Mouse (Mus musculus) limb, embryonic 12.5 days (tissue): ENCODE measurements around the gene Pcsk6. TPM values are rescaled to one million over a fixed set of nuclear protein-coding genes. Genes with fewer than 3 reads are reported as not detected.
"Not testable (repeated sequence)": the region's sequence is repeated elsewhere in the genome, so short reads cannot be mapped to it uniquely, and the experiment has no call there.

ENCODE experiments used
- ATAC-seq: fragments of 200-750 bp; cut with Nextera tagmentation; 2 replicates; pipeline ENCODE4 v1.8.0; 2017; ENCODE audit warnings: low read depth, moderate TSS enrichment; ENCODE audit not compliant: insufficient number of reproducible peaks, insufficient read depth, low FRiP score, low TSS enrichment
- H3K27ac ChIP-seq: fragments of 300-500 bp; sonication (generic); 2 replicates; pipeline ENCODE4 v1.5.1; 2016; ENCODE audit warnings: mild to moderate bottlenecking, moderate library complexity
- H3K27me3 ChIP-seq: fragments of 300-500 bp; sonication (generic); 2 replicates; pipeline ENCODE4 v1.6.1; 2016; ENCODE audit warnings: mild to moderate bottlenecking, moderate library complexity
- H3K36me3 ChIP-seq: fragments of 300-500 bp; sonication (generic); 2 replicates; pipeline ENCODE4 v1.6.1; 2016; ENCODE audit warnings: mild to moderate bottlenecking, moderate library complexity
- H3K4me1 ChIP-seq: fragments of 300-500 bp; sonication (generic); replicated peaks from 2 replicates; pipeline ENCODE4 v1.6.1; 2016
- H3K4me2 ChIP-seq: fragments of 300-500 bp; sonication (generic); 2 replicates; pipeline ENCODE4 v1.6.1; 2016; ENCODE audit warnings: mild to moderate bottlenecking, moderate library complexity
- H3K4me3 ChIP-seq: fragments of 300-500 bp; sonication (generic); replicated peaks from 2 replicates; pipeline ENCODE4 v1.5.1; 2016; ENCODE audit warnings: mild to moderate bottlenecking
- H3K9ac ChIP-seq: fragments of 300-500 bp; sonication (generic); replicated peaks from 2 replicates; pipeline ENCODE4 v1.6.1; 2016; ENCODE audit warnings: mild to moderate bottlenecking, moderate library complexity
- H3K9me3 ChIP-seq: fragments of 300-500 bp; sonication (generic); 2 replicates; pipeline ENCODE4 v1.6.1; 2016; ENCODE audit warnings: mild to moderate bottlenecking, moderate library complexity
- WGBS: fragments of 180-500 bp; shearing (Covaris S2); methylation state at CpG from one replicate; pipeline ENCODE4 v1.1.7; 2016; 5-methylcytosine and 5-hydroxymethylcytosine counted together
- polyA plus RNA-seq: library from polyadenylated mRNA; unstranded; fragments of >200 nt; fragmentation: Nextera tagmentation; extraction: Ambion mirVana; gene quantifications from 2 replicates; pipeline ENCODE4 v1.2.1, GENCODE M21; 2016

The Pcsk6 gene
- polyA plus RNA-seq, 1 experiment from 2014 or later = 6.1 TPM

GRCm38 (mm10) chr7:65909343-65910127 lies 48.0 kb downstream of the Pcsk6 start:
- ATAC-seq = no peak
- H3K27me3 ChIP-seq = no peaks in the 10 kb centered on the region
- H3K27ac ChIP-seq = no peak overlapping the region
- no peaks in the 10 kb centered on the region for H3K36me3 ChIP-seq
- no peaks in the 10 kb centered on the region for H3K9me3 ChIP-seq
- no peak overlapping the region for H3K4me2 ChIP-seq
- peaks cover 13% of the 10 kb centered on the region for H3K4me1 ChIP-seq
- no peak overlapping the region for H3K4me3 ChIP-seq
- WGBS = 87% methylated on average over 12 of the region's 12 CpGs
- H3K9ac ChIP-seq = no peak overlapping the region

GRCm38 (mm10) chr7:65913088-65913610 lies 51.6 kb downstream of the Pcsk6 start:
- no peak overlapping the region for H3K4me2 ChIP-seq
- no peaks in the 10 kb centered on the region for H3K27me3 ChIP-seq
- WGBS = 46% methylated on average over 3 of the region's 3 CpGs
- H3K27ac ChIP-seq = peak overlapping the region; percentile 5; the same call in 1 of the 2 replicates
- H3K4me1 ChIP-seq = peaks cover 33% of the 10 kb centered on the region
- no peak overlapping the region for H3K4me3 ChIP-seq
- no peak overlapping the region for H3K9ac ChIP-seq
- H3K9me3 ChIP-seq = no peaks in the 10 kb centered on the region
- no peaks in the 10 kb centered on the region for H3K36me3 ChIP-seq
- no peak for ATAC-seq

DNA sequence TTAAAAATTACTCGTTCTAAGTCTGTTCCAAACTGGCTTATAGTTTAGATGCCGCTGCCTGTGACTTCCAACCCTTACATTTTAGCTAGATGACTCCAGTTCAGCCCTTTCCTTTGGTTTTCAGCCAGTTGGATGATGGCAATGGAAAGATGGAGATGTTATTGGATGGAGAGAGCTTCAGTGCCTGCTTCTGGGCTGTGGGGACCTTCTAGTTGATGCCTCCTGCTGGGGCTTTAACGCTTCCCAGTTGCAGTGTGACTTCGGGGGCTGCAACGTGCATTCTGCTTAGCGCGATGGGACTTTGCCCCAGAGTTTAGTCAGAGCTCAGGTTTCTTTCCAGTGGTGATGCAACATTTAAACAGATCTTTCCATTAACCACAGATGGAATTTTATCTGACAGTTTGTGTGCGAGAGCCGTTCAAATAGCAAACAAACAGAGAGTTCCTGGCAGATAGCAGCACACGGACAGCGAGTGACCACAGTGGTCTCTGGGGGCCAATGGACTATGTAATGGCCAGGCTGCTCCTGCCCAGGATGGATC lies 53.3 kb downstream of the Pcsk6 start:
- H3K9ac ChIP-seq = no peak overlapping the region
- WGBS = 64% methylated on average over 11 of the region's 11 CpGs
- H3K9me3 ChIP-seq = no peaks in the 10 kb centered on the region
- peaks cover 35% of the 10 kb centered on the region for H3K4me1 ChIP-seq
- H3K36me3 ChIP-seq = no peaks in the 10 kb centered on the region
- no peak overlapping the region for H3K27ac ChIP-seq
- H3K4me2 ChIP-seq = no peak overlapping the region
- no peak for ATAC-seq
- H3K27me3 ChIP-seq = no peaks in the 10 kb centered on the region
- H3K4me3 ChIP-seq = no peak overlapping the region

DNA sequence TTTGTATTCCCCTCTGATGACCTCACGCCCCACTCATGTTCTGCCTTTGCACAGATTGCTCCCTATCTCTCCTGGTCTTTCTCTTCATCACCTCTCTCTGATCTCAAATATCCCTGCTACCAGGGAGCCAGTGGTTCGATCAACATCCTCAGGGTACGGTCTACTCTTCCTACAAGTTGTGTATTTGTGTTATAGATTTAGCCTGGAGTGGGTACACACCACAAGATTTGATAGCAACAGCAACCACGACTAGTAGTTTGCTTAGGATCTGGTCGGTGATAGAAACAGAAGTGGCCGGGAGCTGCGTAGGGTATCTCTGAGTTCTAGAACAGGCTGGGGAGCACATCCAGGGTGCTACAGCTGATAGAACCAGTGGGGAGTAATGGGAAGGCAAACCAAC lies 54.3 kb downstream of the Pcsk6 start:
- no peaks in the 10 kb centered on the region; the same call in 1 of the 2 replicates for H3K27me3 ChIP-seq
- H3K27ac ChIP-seq = no peak overlapping the region
- no peaks in the 10 kb centered on the region for H3K36me3 ChIP-seq
- peaks cover 37% of the 10 kb centered on the region for H3K4me1 ChIP-seq
- ATAC-seq = no peak
- no peak overlapping the region for H3K4me3 ChIP-seq
- no peaks in the 10 kb centered on the region for H3K9me3 ChIP-seq
- 88% methylated on average over 7 of the region's 7 CpGs for WGBS
- no peak overlapping the region for H3K9ac ChIP-seq
- H3K4me2 ChIP-seq = no peak overlapping the region

DNA sequence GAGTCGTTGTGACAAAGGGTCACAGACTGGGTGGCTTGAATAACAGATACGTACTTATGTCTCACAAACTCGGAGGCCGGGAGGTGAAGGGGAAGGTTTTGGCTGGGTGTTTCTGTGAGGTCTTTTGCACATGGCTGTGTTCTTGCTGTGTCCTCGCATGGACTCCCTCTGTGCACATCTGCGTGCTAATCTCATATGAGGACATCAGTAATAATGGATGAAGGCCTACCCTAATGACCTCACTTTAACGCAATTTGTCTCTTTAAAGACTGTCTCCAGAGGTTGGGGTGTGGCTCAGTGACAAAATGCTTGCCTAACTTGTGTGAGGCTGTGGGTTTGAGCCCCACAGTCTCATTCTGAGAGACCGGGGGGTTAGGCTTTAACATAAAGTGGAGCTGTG lies 55.0 kb downstream of the Pcsk6 start:
- Histone ChIP-seq H3K4me2 (no peak overlapping the region), H3K9me3 (no peaks in the 10 kb centered on the region), H3K27ac (no peak overlapping the region), H3K4me1 (peaks cover 37% of the 10 kb centered on the region), H3K36me3 (no peaks in the 10 kb centered on the region), H3K4me3 (no peak overlapping the region), H3K27me3 (no peaks in the 10 kb centered on the region; the same call in 1 of the 2 replicates), H3K9ac (no peak overlapping the region)
- ATAC-seq = no peak
- WGBS = 64% methylated on average over 8 of the region's 8 CpGs

DNA sequence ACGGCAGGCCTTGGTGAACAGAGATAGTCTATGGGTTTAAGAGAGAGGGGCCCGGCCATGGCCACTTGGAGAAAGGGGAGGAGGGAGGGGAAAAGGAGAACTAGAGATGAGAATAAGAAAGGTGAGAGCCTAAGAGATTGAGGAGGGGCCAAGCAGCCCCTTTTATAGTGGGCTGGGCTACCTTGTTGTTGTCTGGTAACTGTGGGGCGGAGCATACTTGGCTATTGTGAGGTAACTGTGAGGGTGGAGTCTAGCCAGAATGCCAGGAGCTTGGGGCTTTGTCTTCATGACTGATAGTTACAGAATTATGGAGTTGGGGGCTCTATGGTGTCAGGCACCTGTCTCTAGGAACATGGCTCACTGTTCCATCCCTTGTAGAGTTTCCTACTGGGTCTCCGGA lies 56.9 kb downstream of the Pcsk6 start:
- Histone ChIP-seq H3K4me1 (peaks cover 34% of the 10 kb centered on the region), H3K36me3 (no peaks in the 10 kb centered on the region), H3K9ac (no peak overlapping the region), H3K27ac (no peak overlapping the region), H3K27me3 (no peaks in the 10 kb centered on the region; the same call in 1 of the 2 replicates), H3K4me2 (no peak overlapping the region), H3K4me3 (no peak overlapping the region), H3K9me3 (peaks cover 10% of the 10 kb centered on the region)
- ATAC-seq = no peak
- 93% methylated on average over 4 of the region's 4 CpGs for WGBS

DNA sequence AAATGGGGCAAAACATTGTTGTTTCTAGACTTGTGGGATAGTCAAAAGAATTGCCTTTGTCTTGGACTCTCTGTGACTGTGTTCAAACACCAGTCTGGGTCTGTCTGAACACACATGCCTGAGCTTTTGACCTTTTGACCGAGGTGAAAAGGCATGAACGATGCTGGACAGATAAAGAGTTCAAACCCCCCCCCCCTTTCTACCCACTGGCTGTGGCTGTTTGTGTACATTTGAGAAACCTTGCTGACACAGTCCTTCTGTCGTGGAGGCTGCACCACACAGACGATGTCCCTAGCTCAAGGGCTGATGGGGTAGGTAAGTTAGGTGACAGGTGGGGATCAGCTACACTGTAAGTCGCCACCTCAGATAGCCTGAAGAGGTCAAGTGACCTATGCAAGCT lies 67.9 kb downstream of the Pcsk6 start:
- Histone ChIP-seq H3K4me2 (no peak overlapping the region), H3K4me3 (no peak overlapping the region), H3K4me1 (peaks cover 23% of the 10 kb centered on the region), H3K27me3 (peaks cover 6% of the 10 kb centered on the region; the same call in 1 of the 2 replicates), H3K9ac (no peak overlapping the region), H3K36me3 (no peaks in the 10 kb centered on the region; the same call in 1 of the 2 replicates), H3K9me3 (no peaks in the 10 kb centered on the region), H3K27ac (no peak overlapping the region)
- 31% methylated on average over 5 of the region's 5 CpGs for WGBS
- no peak for ATAC-seq

- Histone ChIP-seq H3K27me3 (peaks cover 6% of the 10 kb centered on the region; the same call in 1 of the 2 replicates), H3K27ac (no peak overlapping the region), H3K9me3 (no peaks in the 10 kb centered on the region), H3K4me3 (no peak overlapping the region), H3K9ac (no peak overlapping the region), H3K4me2 (no peak overlapping the region), H3K36me3 (no peaks in the 10 kb centered on the region; the same call in 1 of the 2 replicates), H3K4me1 (peaks cover 15% of the 10 kb centered on the region)
- 56% methylated on average over 11 of the region's 11 CpGs for WGBS
- 0 out of 2 replicates have a peak, but pooled peaks have one; percentile 67 for ATAC-seq
These were observed 68.9 kb downstream of the Pcsk6 start for GRCm38 (mm10) chr7:65930478-65930877.

DNA sequence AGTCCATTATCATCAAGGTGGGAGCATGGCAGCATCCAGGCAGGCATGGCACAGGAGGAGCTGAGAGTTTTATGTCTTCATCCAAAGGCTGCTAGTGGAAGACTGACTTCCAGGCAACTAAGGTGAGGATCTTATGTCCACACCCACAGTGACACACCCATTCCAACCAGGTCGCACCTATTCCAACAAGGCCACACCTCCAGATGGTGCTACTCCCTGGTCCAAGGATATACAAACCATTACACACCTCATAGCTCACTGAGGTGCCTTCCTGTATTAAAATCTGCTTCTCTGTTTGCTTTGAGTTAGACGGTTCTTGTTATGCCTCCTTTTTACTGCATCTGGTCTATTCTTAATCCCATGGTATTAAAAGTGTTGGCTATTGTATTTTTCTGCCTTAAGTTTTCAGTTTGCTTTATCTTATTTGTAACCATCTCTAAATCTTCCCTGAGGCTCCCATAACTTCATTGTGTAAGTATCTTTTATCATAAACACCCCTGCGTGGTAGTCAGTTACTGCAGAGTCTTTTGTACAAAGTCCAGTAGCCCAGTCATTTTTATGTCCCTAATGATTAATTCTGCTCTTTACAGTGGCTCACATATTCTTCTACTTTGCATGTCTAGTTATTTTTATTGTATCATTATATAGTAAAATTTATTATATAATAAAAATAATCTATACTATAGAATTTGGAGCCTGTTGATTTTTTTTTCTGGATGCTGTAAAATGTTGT lies 72.9 kb downstream of the Pcsk6 start:
- not testable (repeated sequence) for H3K9ac ChIP-seq, ATAC-seq
- 53% methylated on average over 3 of the region's 3 CpGs for WGBS

DNA sequence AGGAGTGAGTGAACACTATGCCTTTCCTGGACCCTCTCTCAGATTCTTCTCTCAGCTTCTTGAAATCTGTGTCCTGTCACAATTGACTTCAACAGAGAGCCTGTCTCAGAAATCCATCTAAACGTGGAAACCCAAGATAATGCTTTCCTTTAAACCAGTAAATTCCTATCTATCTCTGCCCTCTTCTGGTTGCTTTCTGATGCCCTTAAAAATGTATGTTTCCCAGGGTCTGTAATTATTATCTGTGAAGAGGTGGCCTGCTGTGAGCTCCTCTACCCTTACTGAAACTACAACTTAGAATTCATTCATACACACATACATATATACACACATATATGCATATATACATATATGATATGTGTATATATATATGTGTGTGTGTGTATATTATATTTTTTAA lies 73.7 kb downstream of the Pcsk6 start:
- ATAC-seq = no peak
- Histone ChIP-seq H3K4me1 (peaks cover 8% of the 10 kb centered on the region; the same call in 1 of the 2 replicates), H3K27me3 (peaks cover 6% of the 10 kb centered on the region; the same call in 1 of the 2 replicates), H3K27ac (no peak overlapping the region), H3K4me3 (no peak overlapping the region), H3K9me3 (no peaks in the 10 kb centered on the region), H3K36me3 (no peaks in the 10 kb centered on the region), H3K9ac (no peak overlapping the region), H3K4me2 (no peak overlapping the region)
- WGBS = 40% methylated on average over 1 of the region's 1 CpGs

More for the DNA sequence above, 72.9 kb downstream of the Pcsk6 start:
- H3K4me3 ChIP-seq, H3K4me2 ChIP-seq, H3K27me3 ChIP-seq, H3K36me3 ChIP-seq, H3K9me3 ChIP-seq, H3K27ac ChIP-seq: not testable (repeated sequence)
- H3K4me1 ChIP-seq = peaks cover 10% of the 10 kb centered on the region; the same call in 1 of the 2 replicates

DNA sequence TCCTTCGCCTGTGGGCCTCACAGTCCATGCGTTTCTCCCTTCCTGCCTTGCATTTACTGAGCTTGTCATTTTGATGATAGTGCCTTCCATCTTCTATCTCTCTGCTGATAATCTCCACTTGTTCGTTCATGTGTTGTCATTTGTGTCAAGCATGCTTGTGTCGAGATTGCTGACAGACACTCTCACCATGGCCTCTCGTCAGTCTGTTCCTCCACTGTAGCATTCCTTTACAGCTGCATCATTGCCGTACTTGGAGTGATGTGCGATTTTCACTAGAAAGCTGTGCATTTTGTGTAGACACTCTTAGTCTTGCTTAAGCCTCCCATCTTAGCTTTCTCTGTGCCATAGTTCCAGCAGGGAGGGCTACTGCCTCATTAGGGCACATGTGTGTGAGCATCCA lies 79.5 kb downstream of the Pcsk6 start:
- no peaks in the 10 kb centered on the region for H3K36me3 ChIP-seq
- H3K4me1 ChIP-seq = peaks cover 20% of the 10 kb centered on the region
- H3K4me2 ChIP-seq = no peak overlapping the region
- no peaks in the 10 kb centered on the region for H3K27me3 ChIP-seq
- H3K9ac ChIP-seq = no peak overlapping the region
- H3K27ac ChIP-seq = no peak overlapping the region
- ATAC-seq = no peak
- no peak overlapping the region for H3K4me3 ChIP-seq
- 69% methylated on average over 7 of the region's 7 CpGs for WGBS
- no peaks in the 10 kb centered on the region for H3K9me3 ChIP-seq
